Mouse (Mus musculus) forebrain, embryonic 16.5 days (tissue): ENCODE data around the gene Hoxa9. TPM values are rescaled to one million over a fixed set of nuclear protein-coding genes. Genes with fewer than 3 reads are reported as not detected.

Experiments
- ATAC-seq: fragments of 200-750 bp; cut with Nextera tagmentation; 2 replicates; pipeline ENCODE4 v1.8.0; 2017; ENCODE audit warnings: mild to moderate bottlenecking, moderate library complexity
- H3K27ac ChIP-seq: fragments of 300-500 bp; sonication (generic); 2 replicates; pipeline ENCODE4 v1.5.1; 2014; ENCODE audit warnings: low read length, control low read depth
- H3K27me3 ChIP-seq: fragments of 300-500 bp; sonication (generic); replicated peaks from 2 replicates; pipeline ENCODE4 v1.6.1; 2014; ENCODE audit warnings: low read length; ENCODE audit not compliant: control insufficient read depth, insufficient read depth
- H3K36me3 ChIP-seq: fragments of 300-500 bp; sonication (generic); 2 replicates; pipeline ENCODE4 v1.6.1; 2014; ENCODE audit not compliant: control insufficient read depth, insufficient read depth
- H3K4me1 ChIP-seq: fragments of 300-500 bp; sonication (generic); replicated peaks from 2 replicates; pipeline ENCODE4 v1.6.1; 2014; ENCODE audit warnings: low read length; ENCODE audit not compliant: control insufficient read depth, insufficient read depth
- H3K4me2 ChIP-seq: fragments of 300-500 bp; sonication (generic); 2 replicates; pipeline ENCODE4 v1.6.1; 2014; ENCODE audit warnings: mild to moderate bottlenecking, low read length, control low read depth
- H3K4me3 ChIP-seq: fragments of 300-500 bp; sonication (generic); replicated peaks from 2 replicates; pipeline ENCODE4 v1.5.1; 2014; ENCODE audit warnings: mild to moderate bottlenecking, low read length, control low read depth
- H3K9ac ChIP-seq: fragments of 300-500 bp; sonication (generic); replicated peaks from 2 replicates; pipeline ENCODE4 v1.6.1; 2014; ENCODE audit warnings: low read depth, low read length, control low read depth
- H3K9me3 ChIP-seq: fragments of 300-500 bp; sonication (generic); 2 replicates; pipeline ENCODE4 v1.6.1; 2016; ENCODE audit warnings: low read length; ENCODE audit not compliant: control insufficient read depth
- WGBS: fragments of 180-500 bp; shearing (Covaris S2); extraction: QIAGEN DNeasy Blood & Tissue Kit; methylation state at CpG from one replicate; pipeline ENCODE4 v1.1.7; 2014; 5-methylcytosine and 5-hydroxymethylcytosine counted together
- polyA plus RNA-seq: library from polyadenylated mRNA; unstranded; fragments of >200 nt; fragmentation: Nextera tagmentation; extraction: Ambion mirVana; gene quantifications from 2 replicates; pipeline ENCODE4 v1.2.1, GENCODE M21; 2015

Gene Hoxa9
- polyA plus RNA-seq, 1 experiment from 2014 or later, result not detected

- Histone ChIP-seq H3K9me3 (no peaks in the 10 kb centered on the region; the same call in 1 of the 2 replicates), H3K4me2 (no peak overlapping the region), H3K36me3 (no peaks in the 10 kb centered on the region), H3K27ac (no peak overlapping the region), H3K4me3 (no peak overlapping the region), H3K27me3 (peaks cover 95% of the 10 kb centered on the region), H3K4me1 (peaks cover 5% of the 10 kb centered on the region), H3K9ac (no peak overlapping the region)
- 4% methylated on average over 8 of the region's 8 CpGs for WGBS
- no peak for ATAC-seq
Observed at GRCm38 (mm10) chr6:52189909-52190308, 41.0 kb downstream of the Hoxa9 start.

- H3K27me3 ChIP-seq, result peaks cover 95% of the 10 kb centered on the region
Observed at GRCm38 (mm10) chr6:52189172-52189591, 41.7 kb downstream of the Hoxa9 start.

GRCm38 (mm10) chr6:52186500-52186899 lies 44.4 kb downstream of the Hoxa9 start:
- no peak for ATAC-seq
- WGBS, result 11% methylated on average over 1 of the region's 1 CpGs

More at GRCm38 (mm10) chr6:52189172-52189591, 41.7 kb downstream of the Hoxa9 start:
- no peak overlapping the region for H3K4me2 ChIP-seq
- H3K4me1 ChIP-seq, result peaks cover 5% of the 10 kb centered on the region
- H3K9ac ChIP-seq, result no peak overlapping the region
- H3K4me3 ChIP-seq, result no peak overlapping the region
- H3K36me3 ChIP-seq, result no peaks in the 10 kb centered on the region
- H3K27ac ChIP-seq, result no peak overlapping the region
- no peaks in the 10 kb centered on the region; the same call in 1 of the 2 replicates for H3K9me3 ChIP-seq
- 10% methylated on average over 5 of the region's 5 CpGs for WGBS
- no peak for ATAC-seq

GRCm38 (mm10) chr6:52185834-52186233 lies 45.1 kb downstream of the Hoxa9 start:
- peaks cover 98% of the 10 kb centered on the region for H3K27me3 ChIP-seq
- ATAC-seq, result no peak
- no peaks in the 10 kb centered on the region; the same call in 1 of the 2 replicates for H3K4me1 ChIP-seq
- no peak overlapping the region for H3K9ac ChIP-seq
- no peak overlapping the region for H3K4me2 ChIP-seq
- WGBS, result 5% methylated on average over 3 of the region's 3 CpGs
- H3K9me3 ChIP-seq, result no peaks in the 10 kb centered on the region; the same call in 1 of the 2 replicates
- H3K27ac ChIP-seq, result no peak overlapping the region
- H3K4me3 ChIP-seq, result no peak overlapping the region
- H3K36me3 ChIP-seq, result no peaks in the 10 kb centered on the region

More at GRCm38 (mm10) chr6:52186500-52186899, 44.4 kb downstream of the Hoxa9 start:
- Histone ChIP-seq H3K27me3 (peaks cover 98% of the 10 kb centered on the region), H3K4me3 (no peak overlapping the region), H3K27ac (no peak overlapping the region), H3K9ac (no peak overlapping the region), H3K9me3 (no peaks in the 10 kb centered on the region; the same call in 1 of the 2 replicates), H3K36me3 (no peaks in the 10 kb centered on the region), H3K4me2 (no peak overlapping the region), H3K4me1 (no peaks in the 10 kb centered on the region; the same call in none of the 2 replicates)

GRCm38 (mm10) chr6:52185222-52185621 lies 45.7 kb downstream of the Hoxa9 start:
- H3K27me3 ChIP-seq, result peaks cover 98% of the 10 kb centered on the region
- no peaks in the 10 kb centered on the region for H3K36me3 ChIP-seq
- H3K4me1 ChIP-seq, result no peaks in the 10 kb centered on the region
- no peak overlapping the region for H3K4me3 ChIP-seq
- H3K9me3 ChIP-seq, result no peaks in the 10 kb centered on the region; the same call in 1 of the 2 replicates
- under 1% methylated on average over 19 of the region's 19 CpGs for WGBS
- no peak overlapping the region for H3K9ac ChIP-seq
- H3K27ac ChIP-seq, result no peak overlapping the region
- H3K4me2 ChIP-seq, result no peak overlapping the region
- ATAC-seq, result no peak

GRCm38 (mm10) chr6:52184668-52185067 lies 46.2 kb downstream of the Hoxa9 start:
- no peak overlapping the region for H3K4me2 ChIP-seq
- H3K4me3 ChIP-seq, result no peak overlapping the region
- H3K9me3 ChIP-seq, result no peaks in the 10 kb centered on the region; the same call in 1 of the 2 replicates
- H3K36me3 ChIP-seq, result no peaks in the 10 kb centered on the region
- no peak overlapping the region for H3K9ac ChIP-seq
- 1% methylated on average over 6 of the region's 6 CpGs for WGBS
- H3K27ac ChIP-seq, result no peak overlapping the region
- no peak for ATAC-seq
- no peaks in the 10 kb centered on the region for H3K4me1 ChIP-seq
- peaks cover 98% of the 10 kb centered on the region for H3K27me3 ChIP-seq

GRCm38 (mm10) chr6:52183311-52184080 lies 47.4 kb downstream of the Hoxa9 start:
- 9% methylated on average over 10 of the region's 10 CpGs for WGBS
- H3K4me1 ChIP-seq, result no peaks in the 10 kb centered on the region
- no peak for ATAC-seq
- no peak overlapping the region for H3K27ac ChIP-seq
- peaks cover 98% of the 10 kb centered on the region for H3K27me3 ChIP-seq
- H3K4me2 ChIP-seq, result no peak overlapping the region
- no peaks in the 10 kb centered on the region for H3K36me3 ChIP-seq
- H3K9me3 ChIP-seq, result no peaks in the 10 kb centered on the region; the same call in 1 of the 2 replicates
- no peak overlapping the region for H3K4me3 ChIP-seq
- no peak overlapping the region for H3K9ac ChIP-seq

- Histone ChIP-seq H3K9me3 (no peaks in the 10 kb centered on the region; the same call in 1 of the 2 replicates), H3K4me2 (no peak overlapping the region), H3K4me1 (no peaks in the 10 kb centered on the region), H3K36me3 (no peaks in the 10 kb centered on the region), H3K9ac (no peak overlapping the region), H3K27me3 (peaks cover 95% of the 10 kb centered on the region), H3K27ac (no peak overlapping the region), H3K4me3 (no peak overlapping the region)
- WGBS, result 0% methylated on average over 1 of the region's 1 CpGs
- no peak for ATAC-seq
Observed at GRCm38 (mm10) chr6:52182793-52183192, 48.1 kb downstream of the Hoxa9 start.

- Histone ChIP-seq H3K4me3 (no peak overlapping the region), H3K27me3 (peaks cover 94% of the 10 kb centered on the region), H3K36me3 (no peaks in the 10 kb centered on the region), H3K9me3 (no peaks in the 10 kb centered on the region; the same call in 1 of the 2 replicates), H3K9ac (no peak overlapping the region), H3K27ac (no peak overlapping the region), H3K4me1 (no peaks in the 10 kb centered on the region), H3K4me2 (no peak overlapping the region)
- no peak for ATAC-seq
- WGBS, result 10% methylated on average over 2 of the region's 2 CpGs
Observed at GRCm38 (mm10) chr6:52182030-52182429, 48.9 kb downstream of the Hoxa9 start.
